Mouse (Mus musculus) C2C12 (cell line): ENCODE results near the gene Ptprm. TPM values are rescaled to one million over a fixed set of nuclear protein-coding genes. Genes with fewer than 3 reads are reported as not detected.

ENCODE experiments used
- H3K27me3 ChIP-seq: one replicate; pipeline ENCODE4 v1.6.1; 2011; ENCODE audit not compliant: control insufficient read depth, insufficient read depth, insufficient read length
- H3K36me3 ChIP-seq: one replicate; pipeline ENCODE4 v1.6.1; 2011; ENCODE audit not compliant: control insufficient read depth, insufficient read depth
- H3K4me3 ChIP-seq: one replicate; pipeline ENCODE4 v1.5.1; 2011; ENCODE audit warnings: mild to moderate bottlenecking, control low read depth; ENCODE audit not compliant: poor library complexity, insufficient read depth, severe bottlenecking
- H3K79me2 ChIP-seq: one replicate; pipeline ENCODE4 v1.6.1; 2011; ENCODE audit not compliant: control insufficient read depth, insufficient read depth
- H3K79me3 ChIP-seq: one replicate; pipeline ENCODE4 v1.6.1; 2011; ENCODE audit warnings: low read depth, control low read depth
- H3ac ChIP-seq: one replicate; pipeline ENCODE3; 2011; ENCODE audit warnings: low read depth; ENCODE audit not compliant: control insufficient read depth, insufficient read length
- CEBPB ChIP-seq: IDR thresholded peaks from one replicate; pipeline ENCODE4 v1.6.1; 2011; ENCODE audit warnings: low read depth, mild to moderate bottlenecking, control low read depth, moderate library complexity
- CTCF ChIP-seq: IDR thresholded peaks from one replicate; pipeline ENCODE4 v1.5.1; 2011; ENCODE audit not compliant: control insufficient read depth, insufficient read depth, insufficient read length
- FOSL1 ChIP-seq: IDR thresholded peaks from one replicate; pipeline ENCODE4 v1.8.0; 2011; ENCODE audit warnings: mild to moderate bottlenecking, low read length; ENCODE audit not compliant: poor library complexity, insufficient read depth, severe bottlenecking
- MAX ChIP-seq: IDR thresholded peaks from one replicate; pipeline ENCODE4 v1.6.1; 2011; ENCODE audit warnings: mild to moderate bottlenecking, control low read depth
- MYOD1 ChIP-seq: IDR thresholded peaks from one replicate; pipeline ENCODE4 v1.6.1; 2011; ENCODE audit warnings: low read depth; ENCODE audit not compliant: control insufficient read depth, insufficient read length
- MYOG ChIP-seq: IDR thresholded peaks from one replicate; pipeline ENCODE4 v1.6.1; 2011; ENCODE audit not compliant: control insufficient read depth, insufficient read length; ENCODE audit errors: extremely low read depth
- USF1 ChIP-seq: IDR thresholded peaks from one replicate; pipeline ENCODE4 v1.6.1; 2011; ENCODE audit warnings: low read depth, mild to moderate bottlenecking, control low read depth, moderate library complexity
- polyA plus RNA-seq: library from polyadenylated mRNA; unstranded; fragments of >200 nt; fragmentation: generic; extraction: Trizol; gene quantifications from one replicate; pipeline ENCODE4 v1.2.1, GENCODE M21; 2012; ENCODE audit warnings: missing spikeins

The Ptprm gene
- polyA plus RNA-seq, 1 experiment, result 4.4 TPM

GRCm38 (mm10) chr17:66693676-66694304 lies 660.5 kb downstream of the Ptprm start:
- no peak overlapping the region for H3ac ChIP-seq
- no peak for TF ChIP-seq FOSL1
- no peak for TF ChIP-seq CEBPB
- no peak for TF ChIP-seq MYOD1
- no peak for TF ChIP-seq USF1
- no peak for TF ChIP-seq MYOG
- TF ChIP-seq MAX, result no peak
- no peak for TF ChIP-seq CTCF
- no peaks in the 10 kb centered on the region for H3K79me3 ChIP-seq
- H3K27me3 ChIP-seq, result no peaks in the 10 kb centered on the region
- H3K4me3 ChIP-seq, result no peak overlapping the region
- no peaks in the 10 kb centered on the region for H3K36me3 ChIP-seq
- no peaks in the 10 kb centered on the region for H3K79me2 ChIP-seq

- Histone ChIP-seq H3K36me3 (no peaks in the 10 kb centered on the region), H3K79me3 (no peaks in the 10 kb centered on the region), H3K4me3 (no peak overlapping the region), H3ac (no peak overlapping the region), H3K27me3 (no peaks in the 10 kb centered on the region), H3K79me2 (no peaks in the 10 kb centered on the region)
- no peak for TF ChIP-seq FOSL1
- no peak for TF ChIP-seq CEBPB
- no peak for TF ChIP-seq MYOD1
- no peak for TF ChIP-seq USF1
- TF ChIP-seq MYOG, result no peak
- no peak for TF ChIP-seq CTCF
- TF ChIP-seq MAX, result no peak
Measured at GRCm38 (mm10) chr17:66692941-66693675, 661.1 kb downstream of the Ptprm start.

- no peak overlapping the region for H3ac ChIP-seq
- H3K79me2 ChIP-seq, result no peaks in the 10 kb centered on the region
- H3K4me3 ChIP-seq, result no peak overlapping the region
- H3K79me3 ChIP-seq, result no peaks in the 10 kb centered on the region
- H3K27me3 ChIP-seq, result no peaks in the 10 kb centered on the region
- no peak for TF ChIP-seq MYOD1
- no peak for TF ChIP-seq FOSL1
- no peak for TF ChIP-seq USF1
- H3K36me3 ChIP-seq, result no peaks in the 10 kb centered on the region
Measured at GRCm38 (mm10) chr17:66688179-66688578, 666.1 kb downstream of the Ptprm start.

GRCm38 (mm10) chr17:66687543-66687942 lies 666.7 kb downstream of the Ptprm start:
- Histone ChIP-seq H3ac (no peak overlapping the region), H3K79me2 (no peaks in the 10 kb centered on the region), H3K36me3 (no peaks in the 10 kb centered on the region), H3K79me3 (no peaks in the 10 kb centered on the region), H3K4me3 (no peak overlapping the region), H3K27me3 (no peaks in the 10 kb centered on the region)
- no peak for TF ChIP-seq USF1
- no peak for TF ChIP-seq MYOG
- TF ChIP-seq FOSL1, result no peak
- TF ChIP-seq MYOD1, result no peak
- TF ChIP-seq CEBPB, result no peak
- TF ChIP-seq CTCF, result no peak
- no peak for TF ChIP-seq MAX

GRCm38 (mm10) chr17:66686701-66687489 lies 667.4 kb downstream of the Ptprm start:
- TF ChIP-seq MAX (no peak), CTCF (no peak)
- Histone ChIP-seq H3K36me3 (no peaks in the 10 kb centered on the region), H3K27me3 (no peaks in the 10 kb centered on the region), H3K79me2 (no peaks in the 10 kb centered on the region), H3K4me3 (no peak overlapping the region), H3ac (no peak overlapping the region), H3K79me3 (no peaks in the 10 kb centered on the region)

GRCm38 (mm10) chr17:66683411-66683810 lies 670.8 kb downstream of the Ptprm start:
- H3K36me3 ChIP-seq, result no peaks in the 10 kb centered on the region
- H3ac ChIP-seq, result no peak overlapping the region
- no peaks in the 10 kb centered on the region for H3K27me3 ChIP-seq
- H3K79me2 ChIP-seq, result no peaks in the 10 kb centered on the region
- no peak overlapping the region for H3K4me3 ChIP-seq
- no peaks in the 10 kb centered on the region for H3K79me3 ChIP-seq
- TF ChIP-seq MYOD1 (no peak), USF1 (no peak), MYOG (no peak)
